Mouse (Mus musculus) midbrain, embryonic 16.5 days (tissue): ENCODE results near the gene Tecpr2. TPM values are rescaled to one million over a fixed set of nuclear protein-coding genes. Genes with fewer than 3 reads are reported as not detected.

Experiments
- ATAC-seq: fragments of 200-750 bp; cut with Nextera tagmentation; 2 replicates; pipeline ENCODE4 v1.8.0; 2017; ENCODE audit warnings: moderate TSS enrichment
- H3K27ac ChIP-seq: fragments of 300-500 bp; sonication (generic); 2 replicates; pipeline ENCODE4 v1.5.1; 2014; ENCODE audit warnings: mild to moderate bottlenecking, low read length, mixed read lengths
- H3K27me3 ChIP-seq: fragments of 300-500 bp; sonication (generic); 2 replicates; pipeline ENCODE4 v1.6.1; 2014; ENCODE audit warnings: low read depth, low read length, mixed read lengths; ENCODE audit not compliant: control insufficient read depth, insufficient read depth
- H3K36me3 ChIP-seq: fragments of 300-500 bp; sonication (generic); 2 replicates; pipeline ENCODE4 v1.6.1; 2014; ENCODE audit warnings: mild to moderate bottlenecking, low read length, moderate library complexity, mixed read lengths; ENCODE audit not compliant: control insufficient read depth, insufficient read depth
- H3K4me1 ChIP-seq: fragments of 300-500 bp; sonication (generic); 2 replicates; pipeline ENCODE4 v1.6.1; 2014; ENCODE audit warnings: mild to moderate bottlenecking, low read length, mixed read lengths; ENCODE audit not compliant: control insufficient read depth, insufficient read depth
- H3K4me2 ChIP-seq: fragments of 300-500 bp; sonication (generic); 2 replicates; pipeline ENCODE4 v1.6.1; 2014; ENCODE audit warnings: mild to moderate bottlenecking, low read length, mixed read lengths
- H3K4me3 ChIP-seq: fragments of 300-500 bp; sonication (generic); 2 replicates; pipeline ENCODE4 v1.5.1; 2014; ENCODE audit warnings: low read depth, mild to moderate bottlenecking, low read length, moderate library complexity, mixed read lengths
- H3K9ac ChIP-seq: fragments of 300-500 bp; sonication (generic); 2 replicates; pipeline ENCODE4 v1.6.1; 2014; ENCODE audit warnings: low read depth, low read length, mixed read lengths
- H3K9me3 ChIP-seq: fragments of 300-500 bp; sonication (generic); replicated peaks from 2 replicates; pipeline ENCODE4 v1.6.1; 2014; ENCODE audit warnings: mild to moderate bottlenecking, low read length, mixed read lengths; ENCODE audit not compliant: control insufficient read depth, poor library complexity, severe bottlenecking
- WGBS: fragments of 180-500 bp; shearing (Covaris S2); extraction: QIAGEN DNeasy Blood & Tissue Kit; methylation state at CpG from one replicate; pipeline ENCODE4 v1.1.7; 2014; 5-methylcytosine and 5-hydroxymethylcytosine counted together
- polyA plus RNA-seq: library from polyadenylated mRNA; unstranded; fragments of >200 nt; fragmentation: Nextera tagmentation; extraction: Ambion mirVana; gene quantifications from 2 replicates; pipeline ENCODE4 v1.2.1, GENCODE M21; 2015

Gene Tecpr2
- polyA plus RNA-seq, 1 experiment from 2014 or later, result 8.4 TPM

GRCm38 (mm10) chr12:110992771-110993170 lies 103.7 kb downstream of the Tecpr2 start:
- Histone ChIP-seq H3K4me2 (no peak overlapping the region; the same call in 1 of the 2 replicates), H3K36me3 (no peaks in the 10 kb centered on the region), H3K27me3 (no peaks in the 10 kb centered on the region), H3K9me3 (no peaks in the 10 kb centered on the region; the same call in 1 of the 2 replicates), H3K9ac (no peak overlapping the region), H3K27ac (no peak overlapping the region), H3K4me1 (no peaks in the 10 kb centered on the region), H3K4me3 (no peak overlapping the region)
- 82% methylated on average over 12 of the region's 12 CpGs for WGBS
- no peak for ATAC-seq

DNA sequence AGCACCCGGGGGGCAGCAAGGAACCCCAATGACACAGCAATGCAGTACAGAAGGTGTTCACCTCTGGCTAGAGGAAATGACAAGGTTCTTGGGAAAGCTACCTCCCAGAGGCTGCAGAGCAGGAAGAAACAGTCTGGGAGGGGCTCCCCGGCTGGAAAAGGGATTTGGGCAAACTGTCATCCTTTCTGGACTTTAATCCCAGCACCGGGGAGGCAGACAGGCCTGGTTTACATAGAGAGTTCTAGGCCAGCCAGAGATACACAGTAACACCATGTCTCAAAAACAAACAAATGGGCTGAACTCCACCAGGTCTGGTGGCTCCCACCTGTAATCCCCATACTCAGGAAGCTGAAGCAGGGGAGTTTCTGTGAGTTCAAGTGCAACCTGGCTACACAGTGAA lies 104.2 kb downstream of the Tecpr2 start:
- H3K4me2 ChIP-seq, result no peak overlapping the region
- H3K4me1 ChIP-seq, result no peaks in the 10 kb centered on the region
- H3K27me3 ChIP-seq, result no peaks in the 10 kb centered on the region
- ATAC-seq, result no peak
- no peak overlapping the region for H3K4me3 ChIP-seq
- no peaks in the 10 kb centered on the region; the same call in 1 of the 2 replicates for H3K9me3 ChIP-seq
- H3K9ac ChIP-seq, result no peak overlapping the region
- no peak overlapping the region for H3K27ac ChIP-seq
- WGBS, result 87% methylated on average over 3 of the region's 3 CpGs
- no peaks in the 10 kb centered on the region for H3K36me3 ChIP-seq

- H3K9me3 ChIP-seq, result no peaks in the 10 kb centered on the region; the same call in 1 of the 2 replicates
- H3K36me3 ChIP-seq, result no peaks in the 10 kb centered on the region
- H3K27me3 ChIP-seq, result no peaks in the 10 kb centered on the region
- 40% methylated on average over 12 of the region's 12 CpGs for WGBS
- no peak for ATAC-seq
- H3K4me3 ChIP-seq, result no peak overlapping the region
- H3K4me1 ChIP-seq, result no peaks in the 10 kb centered on the region
- no peak overlapping the region for H3K4me2 ChIP-seq
- no peak overlapping the region for H3K27ac ChIP-seq
- H3K9ac ChIP-seq, result no peak overlapping the region
Measured at GRCm38 (mm10) chr12:110994666-110995065, 105.6 kb downstream of the Tecpr2 start.

DNA sequence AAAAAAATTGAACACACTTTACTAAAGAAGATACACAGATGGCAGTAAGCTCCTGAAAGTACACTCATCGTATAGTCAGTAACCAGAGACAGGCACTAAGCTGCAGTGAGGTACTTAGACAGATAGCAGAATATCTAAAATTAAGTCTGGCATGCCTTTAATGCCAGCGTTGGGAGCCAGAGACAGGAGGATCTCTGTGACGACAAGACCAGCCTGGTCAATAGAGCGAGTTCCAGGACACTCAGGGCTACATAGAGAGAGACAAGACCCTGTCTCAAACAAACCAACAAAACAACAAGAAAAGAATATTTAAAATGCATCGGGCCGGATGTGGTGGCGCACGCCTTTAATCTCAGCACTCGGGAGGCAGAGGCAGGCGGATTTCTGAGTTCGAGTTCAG lies 109.0 kb downstream of the Tecpr2 start:
- no peak for ATAC-seq
- Histone ChIP-seq H3K9me3 (no peaks in the 10 kb centered on the region; the same call in 1 of the 2 replicates), H3K9ac (no peak overlapping the region), H3K27me3 (no peaks in the 10 kb centered on the region), H3K4me2 (no peak overlapping the region), H3K36me3 (no peaks in the 10 kb centered on the region), H3K4me3 (no peak overlapping the region), H3K27ac (no peak overlapping the region), H3K4me1 (no peaks in the 10 kb centered on the region)
- WGBS, result 97% methylated on average over 11 of the region's 11 CpGs

DNA sequence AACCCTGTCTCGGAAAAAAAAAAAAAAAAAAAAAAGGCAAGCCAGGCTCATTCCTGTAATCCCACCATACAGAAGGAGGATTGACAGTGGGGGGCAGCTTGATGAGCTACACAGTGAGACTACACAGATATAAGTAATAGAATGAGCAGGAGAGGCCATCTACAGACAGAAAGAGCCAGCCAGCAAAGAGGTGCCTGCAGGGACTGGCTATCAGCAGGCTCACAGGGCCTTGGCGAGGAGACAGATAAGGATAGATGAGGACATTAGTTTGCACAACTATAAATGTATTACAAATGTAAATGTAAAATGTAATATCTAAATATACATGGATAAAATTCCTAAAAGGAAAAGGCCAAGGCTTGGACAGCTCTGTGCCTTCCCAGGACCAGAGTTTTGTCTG lies 110.8 kb downstream of the Tecpr2 start:
- 93% methylated on average over 2 of the region's 2 CpGs for WGBS
- no peak overlapping the region for H3K27ac ChIP-seq
- no peak overlapping the region for H3K4me3 ChIP-seq
- no peaks in the 10 kb centered on the region for H3K4me1 ChIP-seq
- H3K9ac ChIP-seq, result no peak overlapping the region
- H3K36me3 ChIP-seq, result no peaks in the 10 kb centered on the region
- ATAC-seq, result no peak
- no peaks in the 10 kb centered on the region for H3K27me3 ChIP-seq
- H3K4me2 ChIP-seq, result no peak overlapping the region
- H3K9me3 ChIP-seq, result no peaks in the 10 kb centered on the region; the same call in 1 of the 2 replicates

DNA sequence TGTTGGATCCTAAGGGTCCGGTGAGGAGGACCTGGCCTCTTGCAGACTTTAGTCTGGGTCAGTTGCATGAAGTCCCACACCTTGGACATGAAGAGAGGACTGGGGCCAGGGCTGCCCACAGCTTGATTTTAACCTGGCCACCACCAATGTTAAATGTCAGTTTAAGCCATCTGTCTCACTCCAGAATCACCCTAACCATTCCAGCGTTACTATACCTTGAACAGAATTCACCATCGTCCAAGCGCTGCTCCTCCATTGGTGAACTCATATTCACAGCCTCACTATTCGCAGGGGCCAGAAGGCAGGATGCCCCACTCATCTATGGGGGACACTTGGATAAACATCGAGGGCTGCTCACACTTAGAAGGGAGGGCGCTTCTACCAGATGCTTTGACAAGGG lies 111.9 kb downstream of the Tecpr2 start:
- Histone ChIP-seq H3K27ac (no peak overlapping the region), H3K27me3 (no peaks in the 10 kb centered on the region), H3K4me3 (no peak overlapping the region), H3K9ac (no peak overlapping the region), H3K4me1 (no peaks in the 10 kb centered on the region), H3K36me3 (no peaks in the 10 kb centered on the region), H3K9me3 (no peaks in the 10 kb centered on the region; the same call in 1 of the 2 replicates), H3K4me2 (no peak overlapping the region)
- 94% methylated on average over 7 of the region's 7 CpGs for WGBS
- no peak for ATAC-seq

DNA sequence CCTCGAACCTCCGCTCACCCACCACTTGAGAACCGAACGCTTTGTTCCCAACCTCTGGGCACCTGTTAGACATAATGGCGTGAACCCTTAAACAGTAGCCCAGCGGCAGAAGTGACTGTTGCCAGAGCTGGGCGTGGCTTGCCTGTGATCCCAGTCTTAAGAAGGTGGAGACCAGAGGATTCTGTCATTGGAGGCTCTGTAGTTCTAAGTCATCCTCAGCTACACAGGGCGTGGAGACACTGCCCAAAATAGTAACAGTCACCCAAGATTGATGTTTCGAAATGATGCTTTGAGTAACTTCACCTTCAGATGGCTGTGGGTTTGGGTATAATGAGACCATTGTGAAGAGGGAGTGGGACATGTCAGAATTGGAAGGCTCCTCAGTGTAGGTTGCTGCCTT lies 115.1 kb downstream of the Tecpr2 start:
- peaks cover 2% of the 10 kb centered on the region; the same call in 1 of the 2 replicates for H3K4me1 ChIP-seq
- WGBS, result 83% methylated on average over 9 of the region's 9 CpGs
- no peak overlapping the region for H3K27ac ChIP-seq
- ATAC-seq, result no peak
- no peaks in the 10 kb centered on the region for H3K36me3 ChIP-seq
- H3K9ac ChIP-seq, result no peak overlapping the region
- no peak overlapping the region for H3K4me3 ChIP-seq
- H3K27me3 ChIP-seq, result no peaks in the 10 kb centered on the region
- no peaks in the 10 kb centered on the region for H3K9me3 ChIP-seq
- no peak overlapping the region for H3K4me2 ChIP-seq

DNA sequence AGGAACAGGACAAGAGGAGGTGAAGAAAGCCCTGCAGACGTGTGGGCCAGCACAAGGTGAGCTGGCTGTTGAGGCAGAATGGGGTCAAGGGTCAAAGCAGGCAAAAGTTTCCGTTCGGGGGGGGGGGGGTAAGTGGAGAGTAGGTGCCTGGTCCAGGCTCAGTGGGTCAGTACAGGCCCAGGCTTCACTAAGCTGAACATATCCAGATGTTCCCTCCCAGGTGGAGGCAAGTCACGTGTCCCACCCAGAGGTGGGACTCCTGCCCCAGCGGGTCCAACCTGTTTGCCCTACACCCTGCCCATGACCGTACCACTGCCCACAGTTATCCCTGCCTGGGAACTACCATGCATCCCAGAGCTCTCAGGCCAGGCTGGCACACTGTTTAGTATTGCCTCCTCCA lies 116.7 kb downstream of the Tecpr2 start:
- H3K9me3 ChIP-seq, result no peaks in the 10 kb centered on the region
- no peaks in the 10 kb centered on the region for H3K27me3 ChIP-seq
- H3K9ac ChIP-seq, result no peak overlapping the region
- ATAC-seq, result no peak
- H3K4me2 ChIP-seq, result no peak overlapping the region
- WGBS, result 76% methylated on average over 6 of the region's 6 CpGs
- no peaks in the 10 kb centered on the region for H3K36me3 ChIP-seq
- no peak overlapping the region for H3K4me3 ChIP-seq
- H3K27ac ChIP-seq, result no peak overlapping the region
- peaks cover 2% of the 10 kb centered on the region; the same call in 1 of the 2 replicates for H3K4me1 ChIP-seq

- Histone ChIP-seq H3K9me3 (no peaks in the 10 kb centered on the region), H3K4me1 (peaks cover 2% of the 10 kb centered on the region; the same call in 1 of the 2 replicates), H3K4me2 (no peak overlapping the region), H3K9ac (no peak overlapping the region), H3K27me3 (no peaks in the 10 kb centered on the region), H3K36me3 (no peaks in the 10 kb centered on the region), H3K27ac (no peak overlapping the region), H3K4me3 (no peak overlapping the region)
- no peak for ATAC-seq
- WGBS, result 46% methylated on average over 5 of the region's 5 CpGs
Measured at GRCm38 (mm10) chr12:111006339-111006738, 117.3 kb downstream of the Tecpr2 start.
